Mouse (Mus musculus) C2C12 (cell line): Measurements from ENCODE around the gene Ift57. TPM values are rescaled to one million over a fixed set of nuclear protein-coding genes. Genes with fewer than 3 reads are reported as not detected.

Experiments
- H3K27me3 ChIP-seq: one replicate; pipeline ENCODE4 v1.6.1; 2011; ENCODE audit not compliant: control insufficient read depth, insufficient read depth, insufficient read length
- H3K36me3 ChIP-seq: one replicate; pipeline ENCODE4 v1.6.1; 2011; ENCODE audit not compliant: control insufficient read depth, insufficient read depth
- H3K4me3 ChIP-seq: one replicate; pipeline ENCODE4 v1.5.1; 2011; ENCODE audit warnings: mild to moderate bottlenecking, control low read depth; ENCODE audit not compliant: poor library complexity, insufficient read depth, severe bottlenecking
- H3K79me2 ChIP-seq: one replicate; pipeline ENCODE4 v1.6.1; 2011; ENCODE audit not compliant: control insufficient read depth, insufficient read depth
- H3K79me3 ChIP-seq: one replicate; pipeline ENCODE4 v1.6.1; 2011; ENCODE audit warnings: low read depth, control low read depth
- H3ac ChIP-seq: one replicate; pipeline ENCODE3; 2011; ENCODE audit warnings: low read depth; ENCODE audit not compliant: control insufficient read depth, insufficient read length
- CEBPB ChIP-seq: IDR thresholded peaks from one replicate; pipeline ENCODE4 v1.6.1; 2011; ENCODE audit warnings: low read depth, mild to moderate bottlenecking, control low read depth, moderate library complexity
- CTCF ChIP-seq: IDR thresholded peaks from one replicate; pipeline ENCODE4 v1.5.1; 2011; ENCODE audit not compliant: control insufficient read depth, insufficient read depth, insufficient read length
- FOSL1 ChIP-seq: IDR thresholded peaks from one replicate; pipeline ENCODE4 v1.8.0; 2011; ENCODE audit warnings: mild to moderate bottlenecking, low read length; ENCODE audit not compliant: poor library complexity, insufficient read depth, severe bottlenecking
- MAX ChIP-seq: IDR thresholded peaks from one replicate; pipeline ENCODE4 v1.6.1; 2011; ENCODE audit warnings: mild to moderate bottlenecking, control low read depth
- MYOD1 ChIP-seq: IDR thresholded peaks from one replicate; pipeline ENCODE4 v1.6.1; 2011; ENCODE audit warnings: low read depth; ENCODE audit not compliant: control insufficient read depth, insufficient read length
- MYOG ChIP-seq: IDR thresholded peaks from one replicate; pipeline ENCODE4 v1.6.1; 2011; ENCODE audit not compliant: control insufficient read depth, insufficient read length; ENCODE audit errors: extremely low read depth
- USF1 ChIP-seq: IDR thresholded peaks from one replicate; pipeline ENCODE4 v1.6.1; 2011; ENCODE audit warnings: low read depth, mild to moderate bottlenecking, control low read depth, moderate library complexity
- polyA plus RNA-seq: library from polyadenylated mRNA; unstranded; fragments of >200 nt; fragmentation: generic; extraction: Trizol; gene quantifications from one replicate; pipeline ENCODE4 v1.2.1, GENCODE M21; 2012; ENCODE audit warnings: missing spikeins

Gene Ift57
- polyA plus RNA-seq, 1 experiment, result 12.6 TPM

DNA sequence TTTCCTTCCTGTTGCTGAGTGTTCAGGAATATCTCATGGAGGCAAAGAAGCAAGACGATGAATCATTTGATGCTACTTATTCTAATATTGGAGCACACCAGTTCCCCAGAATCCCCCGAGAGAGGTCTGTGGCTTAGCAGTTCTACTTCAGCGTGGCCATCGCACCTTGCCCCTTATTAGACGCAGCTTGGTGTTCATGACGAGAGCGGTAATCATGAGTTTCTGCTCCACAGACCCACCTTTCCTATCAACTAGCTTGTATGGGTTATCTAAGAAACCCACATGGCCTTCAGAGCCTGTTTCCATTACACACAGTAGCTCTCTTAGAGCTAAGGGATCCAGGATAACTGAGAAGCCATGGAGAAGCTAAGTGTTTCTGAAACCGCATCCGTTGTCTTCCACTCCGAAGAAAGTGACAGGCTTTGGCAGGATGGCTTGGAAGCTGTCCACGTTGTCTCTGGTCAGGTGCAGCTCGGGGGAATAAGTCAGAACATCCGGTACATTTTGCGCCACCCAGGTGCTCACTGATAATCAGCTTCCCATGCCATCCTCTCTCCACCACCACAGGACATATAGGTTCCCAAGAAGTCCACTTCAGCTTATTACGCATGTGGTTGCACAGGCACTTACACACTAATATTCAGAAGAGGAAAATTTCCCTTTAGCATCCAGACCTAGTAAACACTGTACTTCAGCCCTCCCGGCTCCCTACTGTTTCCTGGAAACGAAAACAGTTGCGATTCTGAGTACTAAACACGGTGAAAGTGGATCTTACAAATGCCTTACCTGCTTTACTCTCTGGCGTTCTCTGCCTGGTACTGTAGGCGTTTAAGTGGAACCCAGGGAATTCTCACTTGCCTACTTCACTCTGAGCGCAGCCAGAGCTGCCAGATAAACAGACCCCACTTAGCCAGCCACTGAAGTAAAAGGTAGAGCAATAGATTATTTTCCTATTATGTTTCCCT is 76.3 kb downstream of the Ift57 start:
- Histone ChIP-seq H3K79me2 (no peaks in the 10 kb centered on the region), H3K79me3 (no peaks in the 10 kb centered on the region), H3ac (no peak overlapping the region), H3K4me3 (no peak overlapping the region), H3K36me3 (no peaks in the 10 kb centered on the region), H3K27me3 (no peaks in the 10 kb centered on the region)
- TF ChIP-seq MYOG (no peak), CTCF (no peak), MAX (no peak), CEBPB (no peak), MYOD1 (no peak)

DNA sequence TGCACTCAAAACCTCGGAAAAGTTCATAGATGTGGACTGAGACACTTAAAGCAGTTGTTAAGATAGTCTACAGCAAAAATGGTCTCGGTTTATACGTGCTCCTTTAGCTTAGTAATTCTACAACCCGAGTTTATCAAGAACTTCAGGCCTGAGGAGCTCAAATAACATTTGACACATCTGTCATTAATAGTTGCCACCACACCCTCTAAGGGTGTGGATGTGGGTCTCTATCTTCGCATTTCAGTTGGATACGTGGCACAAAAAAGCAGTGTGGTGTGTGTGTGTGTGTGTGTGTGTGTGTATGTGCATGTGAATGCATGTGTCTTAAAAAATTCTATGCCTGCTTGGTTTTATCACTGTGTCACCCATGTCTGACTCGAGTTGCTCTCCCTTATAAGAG is 77.9 kb downstream of the Ift57 start:
- TF ChIP-seq CEBPB, result no peak
- TF ChIP-seq MAX, result no peak
- no peak for TF ChIP-seq MYOD1
- no peak for TF ChIP-seq FOSL1
- TF ChIP-seq MYOG, result no peak
- no peak for TF ChIP-seq CTCF
- TF ChIP-seq USF1, result no peak
- Histone ChIP-seq H3K79me3 (no peaks in the 10 kb centered on the region), H3K36me3 (no peaks in the 10 kb centered on the region), H3K27me3 (no peaks in the 10 kb centered on the region), H3ac (no peak overlapping the region), H3K79me2 (no peaks in the 10 kb centered on the region), H3K4me3 (no peak overlapping the region)

DNA sequence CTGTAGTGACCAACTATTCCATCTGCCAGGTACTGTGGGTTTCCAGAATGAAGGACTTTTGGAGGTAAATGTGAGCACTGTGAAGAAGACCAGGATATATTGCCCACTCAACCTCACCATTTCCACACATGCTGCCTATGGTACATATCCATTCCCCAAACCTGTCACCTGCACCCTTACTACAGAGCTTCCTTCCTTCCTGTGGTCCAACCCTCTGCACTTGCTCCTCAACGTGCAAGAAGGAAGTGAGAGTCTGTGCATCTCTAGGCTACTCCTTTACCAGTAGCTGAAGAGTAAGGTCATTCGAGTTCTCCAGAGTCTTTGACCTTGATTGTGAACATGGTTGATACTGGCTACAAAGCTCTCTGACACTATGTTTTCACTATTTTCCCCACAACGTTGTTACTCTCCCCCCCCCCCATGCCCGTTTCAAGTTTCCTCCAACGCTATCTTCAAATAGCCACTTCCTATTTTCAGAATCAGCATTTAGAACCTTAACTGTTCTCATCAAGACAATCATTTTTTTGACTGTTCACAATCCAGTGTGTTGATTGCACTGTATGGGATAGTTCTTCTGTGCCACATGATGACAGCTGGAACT is 82.6 kb downstream of the Ift57 start:
- Histone ChIP-seq H3K79me2 (no peaks in the 10 kb centered on the region), H3ac (no peak overlapping the region), H3K79me3 (no peaks in the 10 kb centered on the region), H3K36me3 (no peaks in the 10 kb centered on the region), H3K27me3 (no peaks in the 10 kb centered on the region), H3K4me3 (no peak overlapping the region)
- TF ChIP-seq MYOG (no peak), CTCF (no peak), FOSL1 (no peak), USF1 (no peak), CEBPB (no peak), MYOD1 (no peak)

DNA sequence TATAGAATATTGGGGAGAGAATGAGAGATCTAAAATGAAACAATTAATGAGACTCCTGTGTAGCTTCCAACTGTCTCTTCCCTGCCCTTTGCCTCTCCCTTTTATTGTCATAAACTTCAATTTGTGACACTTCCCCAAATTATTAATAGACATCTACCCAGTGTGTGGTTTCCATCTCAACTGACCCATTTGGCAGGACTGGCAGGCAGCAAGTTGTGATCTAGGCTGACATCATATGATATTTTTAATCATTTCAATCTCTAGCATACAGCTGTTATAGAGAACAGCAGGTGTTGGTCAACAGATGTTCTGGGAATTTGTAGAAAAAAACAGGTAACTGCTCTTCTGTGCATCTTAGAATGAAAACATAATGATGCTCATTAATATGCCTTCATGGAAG is 84.3 kb downstream of the Ift57 start:
- H3ac ChIP-seq, result no peak overlapping the region
- H3K36me3 ChIP-seq, result no peaks in the 10 kb centered on the region
- no peaks in the 10 kb centered on the region for H3K79me2 ChIP-seq
- H3K79me3 ChIP-seq, result no peaks in the 10 kb centered on the region
- H3K27me3 ChIP-seq, result no peaks in the 10 kb centered on the region
- H3K4me3 ChIP-seq, result no peak overlapping the region
- TF ChIP-seq MAX, result no peak

DNA sequence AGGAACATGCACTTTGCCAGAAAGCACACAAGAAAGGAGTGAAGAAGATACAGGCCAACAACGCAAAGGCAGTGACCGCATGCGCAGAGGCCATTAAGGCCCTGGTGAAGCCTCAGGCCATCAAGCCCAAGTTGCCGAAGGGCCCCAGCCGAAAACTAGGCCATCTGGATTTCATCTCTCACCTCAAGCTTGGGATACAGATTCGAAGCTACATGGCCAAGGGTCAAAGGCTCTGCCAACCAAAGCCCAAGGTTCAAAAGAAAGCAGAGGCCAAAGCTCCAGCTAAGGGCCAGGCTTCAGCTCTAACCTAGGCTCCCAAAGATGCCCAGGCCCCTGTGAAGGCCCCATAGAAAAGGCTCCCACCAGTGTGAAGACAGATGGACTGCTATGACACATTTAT is 87.1 kb downstream of the Ift57 start:
- no peaks in the 10 kb centered on the region for H3K27me3 ChIP-seq
- H3ac ChIP-seq, result no peak overlapping the region
- TF ChIP-seq MYOG (no peak), USF1 (no peak)
- H3K79me2 ChIP-seq, result no peaks in the 10 kb centered on the region
- H3K36me3 ChIP-seq, result no peaks in the 10 kb centered on the region
- H3K79me3 ChIP-seq, result no peaks in the 10 kb centered on the region
- no peak overlapping the region for H3K4me3 ChIP-seq

DNA sequence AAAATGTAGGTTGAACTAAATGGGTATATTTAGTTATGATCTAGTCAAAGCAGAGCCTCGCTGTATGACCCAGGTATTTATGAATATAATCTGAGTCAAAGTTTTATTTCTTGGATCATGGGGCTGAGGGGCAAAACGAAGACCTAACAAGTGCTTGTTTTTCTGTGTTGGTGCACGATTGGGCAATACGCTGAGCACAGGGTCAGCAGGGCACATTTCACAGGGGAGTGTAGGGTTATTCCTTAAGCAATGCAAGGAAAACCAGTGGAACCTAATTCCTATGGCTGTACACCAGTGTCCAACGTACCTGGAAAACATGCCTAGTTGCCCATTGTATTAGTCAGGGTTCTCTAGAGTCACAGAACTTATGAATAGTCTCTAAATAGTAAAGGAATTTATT is 88.7 kb downstream of the Ift57 start:
- no peaks in the 10 kb centered on the region for H3K79me3 ChIP-seq
- no peak overlapping the region for H3ac ChIP-seq
- TF ChIP-seq MAX (no peak), FOSL1 (no peak), USF1 (no peak), CEBPB (no peak), MYOG (no peak), MYOD1 (no peak), CTCF (no peak)
- H3K27me3 ChIP-seq, result no peaks in the 10 kb centered on the region
- no peaks in the 10 kb centered on the region for H3K79me2 ChIP-seq
- no peak overlapping the region for H3K4me3 ChIP-seq
- H3K36me3 ChIP-seq, result no peaks in the 10 kb centered on the region
